Mouse (Mus musculus) right cerebral cortex, postnatal 36 days (tissue): Measurements from ENCODE around the gene Ajm1.

Experiments used
- DNase-seq, 2 experiments: peaks; one replicate each; pipeline ENCODE4 v3.0.0; 2022; ENCODE audit warnings: low spot score in 2 of 2, mixed read lengths in 1 of 2

The Ajm1 gene

GRCm38 (mm10) chr2:25583571-25583970 is 2.0 kb upstream of the Ajm1 start:
- DNase-seq: no peak

GRCm38 (mm10) chr2:25583120-25583481 is 1.5 kb upstream of the Ajm1 start:
- DNase-seq: no peak

- peak; percentile 89 to 91 for DNase-seq
Observed at GRCm38 (mm10) chr2:25582466-25583119, 1.0 kb upstream of the Ajm1 start.

GRCm38 (mm10) chr2:25581901-25582301 is 344 bp upstream of the Ajm1 start:
- DNase-seq: no peak

- no peak for DNase-seq
Observed at GRCm38 (mm10) chr2:25580621-25581101, 896 bp downstream of the Ajm1 start.

GRCm38 (mm10) chr2:25579737-25580460 is 1.7 kb downstream of the Ajm1 start:
- no peak for DNase-seq

GRCm38 (mm10) chr2:25578796-25579736 is 2.5 kb downstream of the Ajm1 start:
- no peak for DNase-seq

GRCm38 (mm10) chr2:25577951-25578795 is 3.4 kb downstream of the Ajm1 start:
- DNase-seq: no peak

- no peak for DNase-seq
Observed at GRCm38 (mm10) chr2:25576965-25577891, 4.3 kb downstream of the Ajm1 start.

- no peak for DNase-seq
Observed at GRCm38 (mm10) chr2:25576028-25576850, 5.3 kb downstream of the Ajm1 start.

- no peak for DNase-seq
Observed at GRCm38 (mm10) chr2:25575432-25576027, 6.0 kb downstream of the Ajm1 start.

GRCm38 (mm10) chr2:25574579-25575431 is 6.8 kb downstream of the Ajm1 start, which contains the start of the genes Mamdc4 and Phpt1:
Gene Mamdc4, minus strand, starts transcription at chr2:25574845.
Gene Phpt1, minus strand, starts transcription at chr2:25575224.
- peak; percentile 96 to 97 for DNase-seq

GRCm38 (mm10) chr2:25574136-25574535 is 7.4 kb downstream of the Ajm1 start:
- DNase-seq: no peak

GRCm38 (mm10) chr2:25573068-25573467 is 8.5 kb downstream of the Ajm1 start:
- DNase-seq: no peak

GRCm38 (mm10) chr2:25571221-25571620 is 10.3 kb downstream of the Ajm1 start:
- no peak for DNase-seq

GRCm38 (mm10) chr2:25569323-25569722 is 12.2 kb downstream of the Ajm1 start:
- no peak for DNase-seq

GRCm38 (mm10) chr2:25568473-25569019 is 13.0 kb downstream of the Ajm1 start:
- no peak for DNase-seq
